Mouse (Mus musculus): ENCODE measurements around the gene Txndc2.

DNA sequence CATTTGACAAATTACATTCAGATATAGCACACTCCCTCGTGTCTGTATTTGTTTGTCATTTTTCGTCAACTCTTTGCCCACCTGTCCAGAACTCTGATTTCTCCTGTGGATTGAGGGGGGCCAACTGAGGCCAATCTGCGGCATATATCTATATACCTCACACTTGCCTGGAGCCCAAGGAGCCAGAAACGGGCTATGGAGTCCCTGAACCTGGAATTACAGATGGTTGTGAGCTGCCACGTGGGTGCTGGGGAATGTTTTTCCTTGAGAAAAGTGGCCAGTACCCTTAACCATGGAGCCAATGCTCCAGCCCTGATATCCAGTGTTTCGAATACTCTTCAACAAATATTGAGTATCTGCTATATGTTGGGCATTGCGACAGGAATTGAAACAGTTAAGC lies 31.0 kb upstream of the Txndc2 start:
- TF ChIP-seq POLR2A (IDR thresholded peaks at IDR 0.05; ENCODE audit: insufficient read depth, low read depth, low read length) (no peak), EP300 (IDR thresholded peaks at IDR 0.05; ENCODE audit: insufficient read depth, low read depth, low read length) (no peak)
